Comparison of ENCODE assay signal across 8 mouse cellular contexts in genomic region chr8:84706610-84707266, GRCm38 (mm10). TPM values are rescaled to one million over a fixed set of nuclear protein-coding genes. Genes with fewer than 3 reads are reported as not detected.
DNase-seq lines count a peak whose midpoint lies in the region; ATAC-seq and TF ChIP-seq lines count a peak whose summit lies in the region.

No protein-coding gene starts in this region.

- H3K9ac ChIP-seq in kidney, postnatal 0 days (ENCODE audit: low read depth, low read length): peak overlapping the region; percentile 35
- H3K9ac ChIP-seq in liver, postnatal 0 days (replicated peaks): peak overlapping the region; percentile 77
- 0 out of 2 replicates have a peak overlapping the region, but pooled peaks have one; percentile 24 for H3K9ac ChIP-seq in neural tube, embryonic 15.5 days (replicated peaks)

- TF ChIP-seq EP300 in liver, postnatal 0 days (IDR thresholded peaks at IDR 0.05; ENCODE audit: low read depth): no peak

- no peak for TF ChIP-seq CTCF in kidney, postnatal 0 days (IDR thresholded peaks at IDR 0.05; ENCODE audit: low read depth)
- TF ChIP-seq CTCF in liver, postnatal 0 days (IDR thresholded peaks at IDR 0.05; ENCODE audit: low read depth): no peak

- ATAC-seq in kidney, postnatal 0 days (replicated peaks; ENCODE audit: low FRiP score, low read depth): no peak
- ATAC-seq in liver, postnatal 0 days: peak; percentile 52
- ATAC-seq in neural tube, embryonic 15.5 days (ENCODE audit: low FRiP score): no peak

- peaks cover 38% of the 10 kb centered on the region; the same call in 1 of the 2 replicates for H3K27me3 ChIP-seq in kidney, postnatal 0 days (ENCODE audit: insufficient read depth, low read length)
- H3K27me3 ChIP-seq in liver, postnatal 0 days (ENCODE audit: insufficient read depth, low read length): no peaks in the 10 kb centered on the region
- peaks cover 51% of the 10 kb centered on the region for H3K27me3 ChIP-seq in neural tube, embryonic 15.5 days (replicated peaks)

- peak overlapping the region; percentile 45 for H3K4me2 ChIP-seq in kidney, postnatal 0 days (ENCODE audit: low read length)
- H3K4me2 ChIP-seq in liver, postnatal 0 days (ENCODE audit: low read depth, low read length): peak overlapping the region; percentile 84
- H3K4me2 ChIP-seq in neural tube, embryonic 15.5 days: peak overlapping the region; percentile 33

- 22% methylated on average over 45 of the region's 45 CpGs for WGBS in kidney, postnatal 0 days
- 7% methylated on average over 42 of the region's 45 CpGs for WGBS in liver, postnatal 0 days (ENCODE audit: insufficient replicate concordance)
- 7% methylated on average over 41 of the region's 45 CpGs for WGBS in neural tube, embryonic 15.5 days

- H3K27ac ChIP-seq in kidney, postnatal 0 days: peak overlapping the region; percentile 44
- H3K27ac ChIP-seq in liver, postnatal 0 days (ENCODE audit: low read depth): peak overlapping the region; percentile 95
- H3K27ac ChIP-seq in neural tube, embryonic 15.5 days (replicated peaks): peak overlapping the region; percentile 67

- no peaks in the 10 kb centered on the region for H3K9me3 ChIP-seq in kidney, postnatal 0 days (replicated peaks; ENCODE audit: low read length)
- no peaks in the 10 kb centered on the region for H3K9me3 ChIP-seq in liver, postnatal 0 days (ENCODE audit: low read length)
- no peaks in the 10 kb centered on the region for H3K9me3 ChIP-seq in neural tube, embryonic 15.5 days (replicated peaks)

- H3K36me3 ChIP-seq in kidney, postnatal 0 days (ENCODE audit: insufficient read depth, low read length): no peaks in the 10 kb centered on the region
- H3K36me3 ChIP-seq in liver, postnatal 0 days (replicated peaks; ENCODE audit: insufficient read depth, low read length): peaks cover 17% of the 10 kb centered on the region
- H3K36me3 ChIP-seq in neural tube, embryonic 15.5 days: no peaks in the 10 kb centered on the region

- H3K4me1 ChIP-seq in kidney, postnatal 0 days (replicated peaks; ENCODE audit: insufficient read depth, low read length): peaks cover 43% of the 10 kb centered on the region
- H3K4me1 ChIP-seq in liver, postnatal 0 days (ENCODE audit: insufficient read depth): peaks cover 58% of the 10 kb centered on the region
- H3K4me1 ChIP-seq in neural tube, embryonic 15.5 days: peaks cover 64% of the 10 kb centered on the region

- intact Hi-C loops in heart, postnatal 25 days (cut with DNase I): loop anchor here (5.0 kb wide), 1 partner anchor 504 kb away; no protein-coding TSS in a partner anchor

- peak overlapping the region; percentile 14 for H3K4me3 ChIP-seq in kidney, postnatal 0 days (replicated peaks; ENCODE audit: low read depth, low read length)
- H3K4me3 ChIP-seq in liver, postnatal 0 days (ENCODE audit: low read depth, low read length): peak overlapping the region; percentile 66
- H3K4me3 ChIP-seq in neural tube, embryonic 15.5 days (replicated peaks): peak overlapping the region; percentile 22

- DNase-seq in kidney, postnatal 0 days (ENCODE audit: low spot score): no peak
- no peak for DNase-seq in kidney, postnatal 14 days
- DNase-seq in embryo, embryonic 10.5 days (ENCODE audit: low spot score): peak; percentile 43
- DNase-seq in heart, postnatal 25 days (ENCODE audit: low spot score): peak; percentile 53
- DNase-seq in liver, postnatal 0 days: peak; percentile 78
- no peak for DNase-seq in right cerebral cortex, postnatal 14 days
- DNase-seq in thymus, adult 18-20 months: no peak

RNA-seq across cellular contexts. Expression of gene Lyl1, which starts 5.5 kb away (rescaled TPM):
- polyA plus RNA-seq in kidney, postnatal 0 days (2015; fragmentation: Nextera tagmentation; extraction: Ambion mirVana): 6.1 and 6.4 TPM in 2 replicates
- 1 to 10 TPM; 4.2 to 4.5 TPM for total RNA-seq in heart, postnatal 25 days (2021)
- polyA plus RNA-seq in liver, postnatal 0 days (2015; fragmentation: Nextera tagmentation; extraction: Ambion mirVana): 24.6 and 25.7 TPM in 2 replicates
- 3.1 and 6.1 TPM in 2 replicates for polyA plus RNA-seq in neural tube, embryonic 15.5 days (2015; fragmentation: Nextera tagmentation; extraction: Ambion mirVana)

RNA-seq across cellular contexts. Expression of gene G430095P16Rik, which starts 16.1 kb away (rescaled TPM):
- polyA plus RNA-seq in kidney, postnatal 0 days (2015; fragmentation: Nextera tagmentation; extraction: Ambion mirVana): 1.9 and 2.5 TPM in 2 replicates
- total RNA-seq in heart, postnatal 25 days (2021): under 1 TPM in 1 of 2 experiments, not detected in 1; 0.39 TPM
- 4.8 and 6.3 TPM in 2 replicates for polyA plus RNA-seq in liver, postnatal 0 days (2015; fragmentation: Nextera tagmentation; extraction: Ambion mirVana)
- polyA plus RNA-seq in neural tube, embryonic 15.5 days (2015; fragmentation: Nextera tagmentation; extraction: Ambion mirVana): 1.4 and 1.8 TPM in 2 replicates

RNA-seq across cellular contexts. Expression of gene Nacc1, which starts 19.1 kb away (rescaled TPM):
- polyA plus RNA-seq in kidney, postnatal 0 days (2015; fragmentation: Nextera tagmentation; extraction: Ambion mirVana): 15.9 and 16.1 TPM in 2 replicates
- 10 to 100 TPM; 32.0 to 32.6 TPM for total RNA-seq in heart, postnatal 25 days (2021)
- polyA plus RNA-seq in liver, postnatal 0 days (2015; fragmentation: Nextera tagmentation; extraction: Ambion mirVana): 3.3 and 3.6 TPM in 2 replicates
- polyA plus RNA-seq in neural tube, embryonic 15.5 days (2015; fragmentation: Nextera tagmentation; extraction: Ambion mirVana): 12.3 and 14.1 TPM in 2 replicates

RNA-seq across cellular contexts. Expression of gene Trmt1, which starts 20.6 kb away (rescaled TPM):
- 55.3 and 56.1 TPM in 2 replicates for polyA plus RNA-seq in kidney, postnatal 0 days (2015; fragmentation: Nextera tagmentation; extraction: Ambion mirVana)
- 10 to 100 TPM; 32.6 to 37.6 TPM for total RNA-seq in heart, postnatal 25 days (2021)
- polyA plus RNA-seq in liver, postnatal 0 days (2015; fragmentation: Nextera tagmentation; extraction: Ambion mirVana): 21.3 TPM in 2 replicates
- polyA plus RNA-seq in neural tube, embryonic 15.5 days (2015; fragmentation: Nextera tagmentation; extraction: Ambion mirVana): 66.7 and 75.1 TPM in 2 replicates

RNA-seq across cellular contexts. Expression of gene Ier2, which starts 44.1 kb away (rescaled TPM):
- 77.4 and 83.8 TPM in 2 replicates for polyA plus RNA-seq in kidney, postnatal 0 days (2015; fragmentation: Nextera tagmentation; extraction: Ambion mirVana)
- total RNA-seq in heart, postnatal 25 days (2021): 10 to 100 TPM; 14.3 to 18.3 TPM
- polyA plus RNA-seq in liver, postnatal 0 days (2015; fragmentation: Nextera tagmentation; extraction: Ambion mirVana): 32.3 and 32.9 TPM in 2 replicates
- 20.3 and 33.1 TPM in 2 replicates for polyA plus RNA-seq in neural tube, embryonic 15.5 days (2015; fragmentation: Nextera tagmentation; extraction: Ambion mirVana)

Comparison
In these comparisons a context has a peak if more than half of its experiments do, and no peak if none do; other contexts are left out.
1. DNase-seq: peak in embryo, embryonic 10.5 days (single experiment), heart, postnatal 25 days (single experiment) and liver, postnatal 0 days (single experiment); none in kidney, postnatal 0 days (single experiment), kidney, postnatal 14 days (single experiment), right cerebral cortex, postnatal 14 days (single experiment) and thymus, adult 18-20 months (0 of 2).
2. H3K27ac ChIP-seq: peak in every context shown above with its lines; median percentile 95 in liver, postnatal 0 days; 67 in neural tube, embryonic 15.5 days; 44 in kidney, postnatal 0 days.
3. H3K4me2 ChIP-seq: peak in every context shown above with its lines; median percentile 84 in liver, postnatal 0 days; 45 in kidney, postnatal 0 days; 33 in neural tube, embryonic 15.5 days.
4. H3K4me3 ChIP-seq: peak in every context shown above with its lines; median percentile 66 in liver, postnatal 0 days; 22 in neural tube, embryonic 15.5 days; 14 in kidney, postnatal 0 days.
5. H3K9ac ChIP-seq: peak in every context shown above with its lines; median percentile 77 in liver, postnatal 0 days; 35 in kidney, postnatal 0 days; 24 in neural tube, embryonic 15.5 days.